Mouse (Mus musculus) neural tube, embryonic 14.5 days (tissue): ENCODE measurements at regions not wholly inside any gene's neighbourhood (a gene's known extent, or its start where the extent isn't known, plus 50 kb on each side); places are given as distances from the start of the nearest gene placed in this dataset.

Source experiments
- ATAC-seq: fragments of 200-750 bp; cut with Nextera tagmentation; 2 replicates; pipeline ENCODE4 v1.8.0; 2017; ENCODE audit warnings: low read depth, mild to moderate bottlenecking, moderate TSS enrichment, moderate library complexity
- H3K27ac ChIP-seq: fragments of 300-500 bp; sonication (generic); 2 replicates; pipeline ENCODE4 v1.5.1; 2014; ENCODE audit warnings: low read depth, mild to moderate bottlenecking, control low read depth, low read length, moderate library complexity, mixed read lengths
- H3K27me3 ChIP-seq: fragments of 300-500 bp; sonication (generic); 2 replicates; pipeline ENCODE4 v1.6.1; 2014; ENCODE audit warnings: low read length; ENCODE audit not compliant: control insufficient read depth, insufficient read depth
- H3K36me3 ChIP-seq: fragments of 300-500 bp; sonication (generic); 2 replicates; pipeline ENCODE4 v1.6.1; 2014; ENCODE audit warnings: low read length, mixed read lengths; ENCODE audit not compliant: control insufficient read depth, insufficient read depth
- H3K4me1 ChIP-seq: fragments of 300-500 bp; sonication (generic); 2 replicates; pipeline ENCODE4 v1.6.1; 2014; ENCODE audit warnings: low read length; ENCODE audit not compliant: control insufficient read depth, insufficient read depth
- H3K4me2 ChIP-seq: fragments of 300-500 bp; sonication (generic); 2 replicates; pipeline ENCODE4 v1.6.1; 2014; ENCODE audit warnings: mild to moderate bottlenecking, low read depth, low read length, control low read depth
- H3K4me3 ChIP-seq: fragments of 300-500 bp; sonication (generic); 2 replicates; pipeline ENCODE4 v1.5.1; 2014; ENCODE audit warnings: low read depth, low read length, control low read depth, mixed read lengths
- H3K9ac ChIP-seq: fragments of 300-500 bp; sonication (generic); replicated peaks from 2 replicates; pipeline ENCODE4 v1.6.1; 2014; ENCODE audit warnings: low read depth, mild to moderate bottlenecking, control low read depth, low read length, mixed read lengths
- H3K9me3 ChIP-seq: fragments of 300-500 bp; sonication (generic); 2 replicates; pipeline ENCODE4 v1.6.1; 2016; ENCODE audit warnings: low read length; ENCODE audit not compliant: control insufficient read depth
- WGBS: fragments of 180-500 bp; shearing (Covaris S2); extraction: QIAGEN DNeasy Blood & Tissue Kit; methylation state at CpG from one replicate; pipeline ENCODE4 v1.1.7; 2014; 5-methylcytosine and 5-hydroxymethylcytosine counted together

DNA sequence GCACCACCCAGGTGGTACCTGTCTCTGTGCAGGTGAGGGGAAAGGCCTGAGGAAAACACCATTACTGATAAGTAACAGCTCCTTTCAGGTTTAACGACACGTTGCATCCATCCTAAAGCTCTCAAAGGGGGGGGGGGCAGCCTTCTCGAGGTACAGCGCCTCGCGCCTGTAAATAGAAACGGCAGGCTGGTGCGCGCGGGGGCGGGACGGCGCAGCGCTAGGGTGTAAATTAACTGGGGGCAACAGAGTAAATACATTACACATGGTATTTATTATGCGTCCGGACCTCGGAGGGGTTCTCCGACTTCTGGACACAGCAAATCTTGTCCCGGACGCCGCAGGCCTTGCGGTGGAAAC, 353.3 kb downstream of the Bcor start:
- H3K9me3 ChIP-seq: no peaks in the 10 kb centered on the region
- peaks cover 7% of the 10 kb centered on the region; the same call in 1 of the 2 replicates for H3K4me1 ChIP-seq
- peak overlapping the region; percentile 32 for H3K4me3 ChIP-seq
- no peaks in the 10 kb centered on the region for H3K36me3 ChIP-seq
- ATAC-seq: peak; percentile 50
- H3K4me2 ChIP-seq: peak overlapping the region; percentile 52
- H3K9ac ChIP-seq: peak overlapping the region; percentile 54
- WGBS: 10% methylated on average over 21 of the region's 22 CpGs
- H3K27me3 ChIP-seq: no peaks in the 10 kb centered on the region
- peak overlapping the region; percentile 81 for H3K27ac ChIP-seq

DNA sequence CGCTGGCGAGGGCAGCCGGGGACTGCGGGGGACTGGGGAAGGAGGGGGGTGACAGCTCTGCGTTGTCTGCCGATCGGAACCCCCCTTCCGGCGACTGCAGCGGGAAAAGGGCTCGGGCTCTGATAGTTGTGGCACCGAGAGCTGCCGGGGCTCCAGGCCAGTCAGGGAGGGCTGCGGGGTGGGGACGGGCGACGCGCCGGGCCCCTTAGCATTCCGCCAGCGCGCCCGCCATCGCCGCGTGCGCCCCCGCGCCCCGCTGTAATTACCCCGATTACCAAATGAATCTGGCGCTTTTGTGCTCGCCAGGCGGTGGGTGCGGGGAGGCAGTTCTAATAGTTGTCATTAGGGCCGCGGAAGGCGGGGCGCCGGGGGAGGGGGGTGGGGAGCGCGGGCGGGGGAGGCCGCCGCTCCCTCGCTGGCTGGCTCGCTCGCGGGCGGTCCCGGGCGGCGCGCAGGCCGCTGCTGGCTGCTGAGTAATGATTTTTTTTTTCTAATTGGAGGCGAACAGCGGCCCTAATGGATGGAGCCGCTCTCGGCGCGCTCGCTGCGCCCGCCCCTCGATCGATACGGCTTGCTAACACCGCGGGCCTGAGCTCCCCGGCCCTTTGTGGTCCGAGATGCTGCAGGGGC, 352.8 kb downstream of the Bcor start:
- H3K27ac ChIP-seq: peak overlapping the region; percentile 81
- peak overlapping the region; percentile 52 for H3K4me2 ChIP-seq
- under 1% methylated on average over 29 of the region's 71 CpGs for WGBS
- H3K9ac ChIP-seq: peak overlapping the region; percentile 54
- peak; percentile 79 for ATAC-seq
- H3K9me3 ChIP-seq: no peaks in the 10 kb centered on the region
- H3K4me1 ChIP-seq: peaks cover 7% of the 10 kb centered on the region; the same call in 1 of the 2 replicates
- H3K27me3 ChIP-seq: no peaks in the 10 kb centered on the region
- peak overlapping the region; percentile 32 for H3K4me3 ChIP-seq
- no peaks in the 10 kb centered on the region for H3K36me3 ChIP-seq

DNA sequence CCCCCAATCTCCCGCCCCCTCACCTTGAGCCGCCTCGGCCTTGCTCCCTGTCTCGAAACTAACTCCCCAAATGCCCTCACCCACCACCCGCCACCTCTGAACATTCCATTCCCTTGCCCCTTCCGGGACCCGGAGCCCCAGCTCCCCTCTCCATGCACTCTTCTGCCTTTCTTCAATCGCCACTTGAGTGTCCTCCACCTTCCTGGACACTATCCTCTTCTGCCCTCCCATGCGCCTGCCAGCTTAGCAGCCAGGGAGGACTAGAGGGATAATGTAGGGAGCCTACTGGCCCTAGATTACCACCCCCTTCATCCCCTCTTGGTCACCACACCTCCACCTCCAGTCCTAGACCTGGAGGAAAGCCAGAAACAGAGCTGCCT, 352.3 kb downstream of the Bcor start:
- Histone ChIP-seq H3K4me2 (peak overlapping the region; percentile 52), H3K4me3 (peak overlapping the region; percentile 32), H3K9me3 (no peaks in the 10 kb centered on the region), H3K9ac (peak overlapping the region; percentile 34; the same call in 1 of the 2 replicates), H3K27me3 (no peaks in the 10 kb centered on the region), H3K36me3 (no peaks in the 10 kb centered on the region), H3K4me1 (peaks cover 7% of the 10 kb centered on the region; the same call in 1 of the 2 replicates), H3K27ac (peak overlapping the region; percentile 81; the same call in 1 of the 2 replicates)
- ATAC-seq: peak; percentile 29; the same call in 1 of the 2 replicates
- 11% methylated on average over 9 of the region's 9 CpGs for WGBS

DNA sequence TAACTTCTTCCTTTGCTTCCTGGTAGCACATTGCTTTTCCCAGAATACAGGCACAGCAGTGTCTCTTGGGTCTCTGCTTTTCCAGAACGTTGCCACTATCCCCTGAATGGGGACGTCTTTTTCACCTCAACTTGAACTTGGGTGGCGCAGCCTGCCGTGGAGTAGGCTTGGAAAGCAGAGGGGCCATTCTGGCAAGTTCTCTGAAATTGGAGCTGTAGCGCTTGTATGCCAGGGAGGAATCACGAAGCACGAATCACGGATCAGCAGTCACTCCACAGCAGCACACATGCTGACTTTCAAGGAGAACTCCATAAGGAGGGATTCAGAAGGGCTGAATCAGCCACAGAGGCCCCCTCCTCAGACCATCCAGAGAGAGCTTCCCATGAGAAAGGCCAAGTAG, 351.2 kb downstream of the Bcor start:
- 52% methylated on average over 8 of the region's 8 CpGs for WGBS
- H3K4me2 ChIP-seq: no peak overlapping the region

DNA sequence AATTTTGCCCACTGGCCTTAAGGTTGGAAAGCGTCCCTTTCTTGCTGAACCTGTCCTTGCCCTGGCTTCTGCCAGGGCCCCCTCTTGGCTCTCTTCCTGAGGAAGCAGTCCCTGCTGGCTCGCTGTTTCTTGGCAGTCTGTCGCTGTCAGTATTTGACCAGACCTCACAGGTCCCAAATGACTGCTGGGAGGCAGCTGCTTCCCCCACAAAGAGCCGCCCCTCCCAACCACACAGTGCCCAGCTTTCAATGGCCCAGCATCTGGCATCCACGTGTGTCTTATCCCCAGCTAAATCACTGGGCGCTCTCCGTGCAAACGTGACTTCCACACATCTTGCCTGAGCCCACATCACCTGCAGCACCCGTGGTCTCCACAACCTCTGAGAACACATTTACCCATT, 345.3 kb downstream of the Bcor start:
- Histone ChIP-seq H3K27me3 (no peaks in the 10 kb centered on the region), H3K36me3 (no peaks in the 10 kb centered on the region), H3K4me2 (no peak overlapping the region), H3K4me3 (no peak overlapping the region), H3K27ac (no peak overlapping the region), H3K9me3 (no peaks in the 10 kb centered on the region), H3K4me1 (no peaks in the 10 kb centered on the region), H3K9ac (no peak overlapping the region)
- WGBS: 36% methylated on average over 9 of the region's 9 CpGs
- peak; percentile 56; the same call in 1 of the 2 replicates for ATAC-seq

More for the DNA sequence above, 351.2 kb downstream of the Bcor start:
- Histone ChIP-seq H3K27me3 (no peaks in the 10 kb centered on the region), H3K9me3 (no peaks in the 10 kb centered on the region), H3K4me3 (no peak overlapping the region), H3K4me1 (peaks cover 4% of the 10 kb centered on the region; the same call in 1 of the 2 replicates), H3K36me3 (no peaks in the 10 kb centered on the region), H3K27ac (no peak overlapping the region), H3K9ac (no peak overlapping the region)
- ATAC-seq: no peak

DNA sequence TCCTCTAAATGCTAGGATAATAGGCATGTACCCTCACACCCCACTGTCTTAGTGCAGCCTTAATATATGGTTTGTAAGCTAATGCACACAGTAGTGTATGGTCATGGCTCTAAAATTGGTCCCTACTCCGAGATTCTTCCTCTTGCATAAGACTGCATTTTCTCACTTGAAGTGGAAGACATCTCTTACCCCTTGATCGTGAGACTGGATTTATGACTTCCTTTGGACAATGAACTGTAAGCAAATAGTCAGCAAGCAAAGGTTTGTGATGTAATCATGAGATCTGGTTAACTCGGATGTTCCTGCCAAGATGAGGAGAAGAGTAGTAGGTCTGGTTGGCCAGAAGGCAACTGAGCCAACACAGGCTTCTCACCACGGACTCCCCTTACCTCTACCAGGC, 344.3 kb downstream of the Bcor start:
- H3K4me2 ChIP-seq: no peak overlapping the region
- WGBS: 70% methylated on average over 4 of the region's 4 CpGs
- H3K9me3 ChIP-seq: no peaks in the 10 kb centered on the region
- H3K4me3 ChIP-seq: no peak overlapping the region
- H3K4me1 ChIP-seq: no peaks in the 10 kb centered on the region
- H3K36me3 ChIP-seq: no peaks in the 10 kb centered on the region
- no peak overlapping the region for H3K9ac ChIP-seq
- no peaks in the 10 kb centered on the region for H3K27me3 ChIP-seq
- no peak for ATAC-seq
- H3K27ac ChIP-seq: no peak overlapping the region

DNA sequence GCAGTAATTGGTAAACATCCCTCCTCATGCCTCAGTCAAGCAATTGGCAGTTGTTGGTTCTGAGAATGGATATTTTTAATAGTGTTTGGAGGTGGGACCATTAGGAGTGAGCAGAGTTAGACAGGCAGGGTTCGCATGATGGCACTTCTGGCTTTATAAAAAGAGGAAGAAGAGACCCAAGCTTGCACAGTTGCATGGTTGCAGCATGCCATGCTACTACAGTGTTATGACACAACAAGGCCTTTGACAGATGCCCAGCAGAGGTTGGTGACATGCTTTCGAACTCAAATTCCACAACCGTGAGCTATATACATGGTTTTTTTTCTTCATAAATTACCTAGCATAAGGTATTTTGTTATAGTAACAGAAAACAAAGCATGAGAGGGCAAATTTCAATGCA, 341.5 kb downstream of the Bcor start:
- no peak overlapping the region for H3K4me2 ChIP-seq

DNA sequence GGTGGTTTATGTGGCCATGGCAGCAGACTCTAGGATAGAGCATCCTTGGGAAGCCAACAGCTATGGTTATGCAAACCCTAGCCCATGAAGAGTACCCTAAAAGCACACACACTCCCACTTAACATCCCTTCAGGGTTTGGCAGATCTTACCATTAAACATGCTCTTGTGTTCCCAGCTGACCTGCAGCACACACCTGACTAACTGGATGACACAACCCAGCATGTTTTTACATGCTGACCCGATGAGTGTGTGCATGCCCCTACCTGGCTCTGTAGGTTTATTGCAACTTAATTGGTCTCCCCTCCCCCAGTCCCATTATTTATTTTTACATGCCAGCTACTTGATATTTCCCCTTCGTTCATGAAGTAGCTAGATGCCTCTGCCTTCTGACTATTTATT, 339.0 kb downstream of the Bcor start:
- H3K9me3 ChIP-seq: no peaks in the 10 kb centered on the region
- no peak for ATAC-seq
- no peak overlapping the region for H3K9ac ChIP-seq
- no peaks in the 10 kb centered on the region for H3K36me3 ChIP-seq
- H3K4me1 ChIP-seq: no peaks in the 10 kb centered on the region
- H3K4me3 ChIP-seq: no peak overlapping the region
- no peak overlapping the region for H3K4me2 ChIP-seq
- H3K27ac ChIP-seq: no peak overlapping the region
- no peaks in the 10 kb centered on the region for H3K27me3 ChIP-seq
- WGBS: 49% methylated on average over 2 of the region's 2 CpGs

More for the DNA sequence above, 341.5 kb downstream of the Bcor start:
- Histone ChIP-seq H3K4me1 (no peaks in the 10 kb centered on the region), H3K9ac (no peak overlapping the region), H3K27ac (no peak overlapping the region), H3K9me3 (no peaks in the 10 kb centered on the region), H3K27me3 (no peaks in the 10 kb centered on the region), H3K36me3 (no peaks in the 10 kb centered on the region), H3K4me3 (no peak overlapping the region)
- 90% methylated on average over 3 of the region's 3 CpGs for WGBS
- no peak for ATAC-seq

DNA sequence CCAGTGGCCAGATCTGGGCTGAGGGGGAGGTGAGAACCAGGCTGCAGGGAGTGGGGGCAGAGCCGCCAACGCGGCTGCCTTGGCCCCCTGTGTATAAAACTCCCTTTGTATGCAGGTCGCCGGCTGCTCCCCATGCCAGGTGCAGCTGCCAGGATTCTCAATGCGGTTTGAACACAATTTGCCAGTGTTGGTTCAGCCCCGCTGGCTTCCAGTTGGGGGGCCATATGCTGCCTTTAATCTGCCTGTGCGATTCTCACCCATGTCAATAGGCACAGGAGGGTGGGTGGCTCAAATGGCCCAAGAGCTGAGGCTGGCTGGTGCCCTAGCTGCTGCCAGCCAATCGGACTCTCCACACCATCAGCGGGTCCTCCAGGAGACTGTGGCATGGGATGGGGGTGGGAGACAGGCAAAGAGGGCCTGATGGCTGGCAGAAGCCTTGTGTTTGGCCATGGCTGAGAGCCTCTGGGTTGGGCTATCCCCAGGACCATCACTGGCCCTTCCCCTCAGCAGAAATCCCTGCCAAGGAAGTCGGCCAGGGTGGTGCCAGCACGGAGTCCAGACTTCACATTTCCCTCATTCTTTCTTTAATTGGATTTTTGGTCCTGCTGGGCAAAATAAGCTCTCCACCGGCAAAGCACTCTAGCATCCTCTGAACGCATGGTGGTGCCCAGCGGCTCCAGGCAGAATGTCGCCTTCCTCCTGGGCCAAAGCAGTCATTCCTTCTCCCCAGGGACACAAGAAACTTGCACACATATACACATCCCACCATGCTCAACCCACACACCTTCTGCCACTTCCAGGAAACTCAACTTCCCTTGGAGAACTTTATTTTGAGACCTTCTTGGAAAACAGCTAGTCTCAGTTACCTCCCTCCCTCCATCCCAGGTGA, 338.0 kb downstream of the Bcor start:
- ATAC-seq: peak; percentile 76
- Histone ChIP-seq H3K27me3 (no peaks in the 10 kb centered on the region), H3K36me3 (no peaks in the 10 kb centered on the region), H3K9ac (no peak overlapping the region), H3K4me3 (no peak overlapping the region), H3K4me1 (no peaks in the 10 kb centered on the region), H3K9me3 (no peaks in the 10 kb centered on the region), H3K27ac (no peak overlapping the region), H3K4me2 (no peak overlapping the region)
- 39% methylated on average over 16 of the region's 16 CpGs for WGBS
